Mouse (Mus musculus) cortical plate, adult 2 months (tissue): ENCODE data around the gene Atg10.

ENCODE experiments used
- CTCF ChIP-seq: fragments of 200-500 bp; IDR thresholded peaks from 2 replicates; pipeline ENCODE4 v1.5.1; 2011; ENCODE audit warnings: mild to moderate bottlenecking, control low read depth, low read length; ENCODE audit not compliant: insufficient read depth; ENCODE audit errors: extremely low read depth
- POLR2A ChIP-seq: fragments of 200-500 bp; IDR thresholded peaks from 2 replicates; pipeline ENCODE4 v1.6.1; 2011; ENCODE audit warnings: mild to moderate bottlenecking, low read length, control low read depth; ENCODE audit not compliant: insufficient read depth; ENCODE audit errors: extremely low read depth

GRCm38 (mm10) chr13:91236884-91237283 lies 13.1 kb upstream of the Atg10 start:
- TF ChIP-seq POLR2A (no peak), CTCF (no peak)
